Mouse (Mus musculus) cerebellum, adult 8-10 months (tissue): ENCODE results near the gene Sucla2.
A peak's percentile ranks its signal among the peaks of the same experiment; 100 is the strongest.

Experiments used
- DNase-seq: peaks from one replicate; pipeline ENCODE4 v3.0.0; 2022

Gene Sucla2

GRCm38 (mm10) chr14:73622988-73623387 is 97.9 kb downstream of the Sucla2 start:
- DNase-seq = no peak

DNA sequence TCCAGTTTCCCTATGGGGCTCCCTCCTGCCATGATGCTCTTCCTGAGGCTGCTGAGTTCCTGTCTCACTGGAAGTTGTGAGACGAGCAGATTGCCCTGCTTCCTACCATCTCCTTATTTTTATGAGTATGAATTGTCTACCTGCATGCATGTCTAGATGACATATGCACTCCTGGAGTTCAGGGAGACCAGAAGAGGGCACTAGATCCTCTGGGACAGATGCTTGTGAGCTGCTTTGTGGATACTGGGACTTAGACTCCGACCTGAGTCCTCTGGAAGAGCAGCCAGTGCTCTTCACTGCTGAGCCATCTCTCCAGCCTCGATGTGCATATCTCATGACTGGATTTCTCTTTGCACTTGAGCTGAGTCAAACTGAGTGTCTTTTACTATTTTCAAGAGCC is 100.3 kb downstream of the Sucla2 start:
- DNase-seq = no peak

GRCm38 (mm10) chr14:73631511-73631910 is 106.4 kb downstream of the Sucla2 start:
- no peak for DNase-seq

- peak; percentile 39 for DNase-seq
These were observed 107.6 kb downstream of the Sucla2 start for GRCm38 (mm10) chr14:73632648-73633263.

DNA sequence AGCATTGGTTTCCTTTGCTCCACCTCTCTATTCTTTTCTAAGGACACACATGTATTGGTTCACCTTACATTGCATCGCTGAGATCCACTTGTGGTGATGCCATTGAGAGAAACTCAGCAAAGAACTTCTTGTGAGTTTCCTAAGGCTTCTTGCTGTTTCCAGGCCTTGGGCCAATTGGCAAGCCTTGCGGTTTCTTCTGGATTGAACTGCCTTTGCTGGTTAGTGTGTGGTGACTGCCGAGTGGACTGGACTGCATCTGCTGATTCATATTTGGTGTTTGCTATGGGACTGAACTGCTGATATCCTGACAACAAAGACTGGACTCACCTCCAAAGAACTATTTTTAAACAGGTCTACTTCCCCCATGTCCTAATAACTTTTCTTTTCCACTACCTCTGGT is 109.2 kb downstream of the Sucla2 start:
- DNase-seq = no peak

DNA sequence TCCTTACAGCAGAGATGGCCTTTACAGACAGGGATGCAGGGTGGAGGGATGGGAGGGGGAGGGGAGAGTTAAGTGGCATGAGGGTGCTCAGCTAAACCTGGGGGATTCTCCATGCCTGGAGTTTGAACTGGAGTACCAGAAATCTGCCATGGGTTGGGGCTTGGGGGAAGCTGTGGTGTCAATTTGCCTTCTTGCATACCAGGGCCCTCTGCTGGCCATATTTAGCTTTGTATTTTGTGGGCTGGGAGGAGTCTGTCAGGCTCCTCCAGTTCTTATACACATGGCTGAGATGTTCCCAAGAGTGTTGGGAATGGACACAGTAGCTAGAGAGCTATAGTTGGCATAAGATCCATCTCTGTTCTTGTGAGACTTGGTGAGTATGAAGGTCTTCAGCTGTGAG is 112.3 kb downstream of the Sucla2 start:
- no peak for DNase-seq
